Mouse (Mus musculus) brain, adult 2 months (tissue): ENCODE measurements around the gene Bcl2l12.

ENCODE experiments used
- DNase-seq: peaks from one replicate; pipeline ENCODE4 v3.0.0; 2011; ENCODE audit warnings: low read depth, low spot score

Bcl2l12 gene

GRCm38 (mm10) chr7:44986879-44987718 lies 11.4 kb downstream of the Bcl2l12 start:
- no peak for DNase-seq

GRCm38 (mm10) chr7:44986192-44986878 lies 12.2 kb downstream of the Bcl2l12 start, which contains the start of gene Prmt1:
Gene Prmt1, minus strand, starts transcription at chr7:44986568.
- peak; percentile 100 for DNase-seq

DNA sequence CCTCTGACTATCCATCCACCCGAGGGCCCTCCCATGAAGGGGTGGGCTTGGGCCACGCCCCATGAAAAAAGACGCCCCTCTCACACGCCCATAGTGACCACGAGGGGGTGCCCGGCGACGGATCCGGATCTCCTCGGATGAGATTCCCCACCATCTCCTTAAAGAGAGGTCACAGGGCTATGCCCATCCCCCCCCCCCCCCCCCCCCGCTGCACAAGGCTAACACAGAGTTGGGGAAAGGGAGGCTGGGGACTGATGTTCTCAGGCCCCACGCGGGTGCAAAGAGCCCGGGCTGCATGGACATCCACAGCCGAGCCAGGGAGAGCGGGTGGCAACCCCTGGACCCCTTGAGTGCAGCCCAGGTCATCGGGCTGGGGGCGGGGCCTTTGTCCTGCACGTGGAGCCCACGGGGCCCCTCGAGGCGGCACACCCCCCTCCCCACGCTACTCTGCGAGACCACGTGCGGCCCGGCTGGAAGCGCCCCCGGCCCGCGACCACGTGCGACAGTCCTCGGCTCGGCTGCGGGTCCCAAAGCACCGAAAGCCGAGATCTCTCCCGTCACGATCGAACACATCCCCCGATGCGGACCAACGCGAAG lies 12.8 kb downstream of the Bcl2l12 start:
- DNase-seq: peak; percentile 64

- DNase-seq: no peak
Measured at GRCm38 (mm10) chr7:44984833-44985164, 13.7 kb downstream of the Bcl2l12 start.

DNA sequence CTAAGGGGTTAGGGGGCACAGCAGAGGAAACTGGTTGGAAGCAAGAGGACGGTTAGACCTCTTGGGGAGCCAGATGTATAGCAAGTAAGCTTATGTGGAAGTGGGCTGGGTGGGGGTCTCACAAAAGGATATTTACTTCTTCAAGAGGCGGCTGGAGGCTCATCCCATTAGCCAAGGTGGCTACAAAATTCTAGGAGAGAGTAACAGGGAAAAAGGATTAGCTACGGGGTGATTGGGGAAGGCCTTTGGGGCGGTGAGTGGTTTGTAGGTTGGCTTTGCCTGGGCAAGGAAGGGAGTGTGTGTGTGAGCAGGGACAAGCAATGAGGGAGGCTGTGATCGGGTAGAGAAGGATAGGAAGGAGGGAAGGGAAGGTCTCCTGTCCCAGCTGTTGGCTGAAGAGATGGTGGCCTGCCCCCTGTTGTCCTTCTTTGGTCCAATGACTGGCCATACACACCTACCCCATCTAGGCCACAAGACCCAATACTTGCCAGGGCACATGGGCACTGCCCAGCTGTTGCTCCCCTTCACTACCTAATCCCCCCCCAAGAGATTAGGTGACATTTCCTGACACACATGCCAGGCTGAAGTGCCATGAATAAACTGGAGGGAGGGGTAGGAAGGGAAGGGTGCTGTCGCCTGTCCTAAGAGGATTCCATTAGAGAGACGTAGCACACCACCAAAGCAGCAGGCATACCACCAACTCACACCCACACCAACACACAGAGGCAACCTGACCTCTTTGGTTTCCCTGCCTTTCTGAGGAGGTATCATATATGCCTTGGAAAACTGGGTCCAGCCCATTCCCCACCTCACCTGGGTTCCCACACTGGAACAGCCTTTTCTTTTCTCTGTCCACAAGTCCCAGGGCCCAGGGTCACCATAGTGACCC lies 14.3 kb downstream of the Bcl2l12 start:
- no peak for DNase-seq

- peak; percentile 84 for DNase-seq
Measured at GRCm38 (mm10) chr7:44983085-44983484, 15.4 kb downstream of the Bcl2l12 start.

DNA sequence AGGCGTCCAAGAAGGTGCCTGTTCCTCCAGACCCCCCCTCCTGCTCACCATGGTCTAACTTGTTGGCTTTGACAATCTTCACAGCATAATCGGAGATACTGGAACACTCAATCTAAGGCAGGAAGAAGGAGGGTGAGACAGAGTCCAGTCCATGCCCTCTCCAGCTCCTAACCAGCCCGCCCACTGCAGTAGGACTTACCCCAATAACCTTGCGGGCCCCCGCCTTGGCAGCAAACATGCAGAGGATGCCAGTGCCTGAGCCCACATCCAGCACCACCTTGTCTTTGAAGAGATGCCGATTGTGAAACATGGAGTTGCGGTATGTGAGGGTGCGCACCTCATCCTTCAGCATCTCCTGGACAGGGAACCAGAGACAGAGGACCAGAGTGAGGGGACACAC lies 17.0 kb downstream of the Bcl2l12 start:
- DNase-seq: no peak

DNA sequence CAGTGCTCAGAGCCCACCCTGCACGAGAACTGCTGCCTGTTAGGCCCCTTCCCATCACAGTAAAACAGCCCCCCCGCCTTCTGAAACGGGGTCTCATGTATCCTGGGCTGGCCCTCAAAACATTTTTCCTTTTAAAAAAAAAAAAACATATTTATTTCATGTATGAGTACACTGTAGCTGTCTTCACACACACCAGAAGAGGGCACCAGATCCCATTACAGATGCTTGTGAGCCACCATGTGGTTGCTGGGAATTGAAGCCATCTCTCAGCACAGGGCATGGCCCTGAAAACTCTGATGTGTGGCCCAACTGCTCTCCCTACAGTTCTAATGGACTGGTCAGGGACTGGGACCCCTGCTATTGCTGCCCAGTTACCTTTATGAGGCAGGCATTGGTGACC lies 20.2 kb downstream of the Bcl2l12 start:
- no peak for DNase-seq

DNA sequence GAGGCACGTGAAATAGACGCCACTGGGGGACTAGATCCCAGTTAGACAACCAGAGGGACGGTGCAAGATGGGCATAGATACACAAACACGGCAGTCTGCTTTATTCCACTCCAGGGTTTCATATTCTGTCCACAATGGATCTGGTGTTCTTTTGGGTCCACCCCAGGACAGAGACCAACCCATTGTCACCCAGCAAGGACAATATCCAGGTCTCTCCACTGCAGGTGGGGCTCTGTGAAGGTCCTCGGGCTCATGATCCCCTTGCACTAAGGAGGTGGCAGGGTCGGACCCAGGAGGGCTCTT lies 23.4 kb downstream of the Bcl2l12 start:
- no peak for DNase-seq

DNA sequence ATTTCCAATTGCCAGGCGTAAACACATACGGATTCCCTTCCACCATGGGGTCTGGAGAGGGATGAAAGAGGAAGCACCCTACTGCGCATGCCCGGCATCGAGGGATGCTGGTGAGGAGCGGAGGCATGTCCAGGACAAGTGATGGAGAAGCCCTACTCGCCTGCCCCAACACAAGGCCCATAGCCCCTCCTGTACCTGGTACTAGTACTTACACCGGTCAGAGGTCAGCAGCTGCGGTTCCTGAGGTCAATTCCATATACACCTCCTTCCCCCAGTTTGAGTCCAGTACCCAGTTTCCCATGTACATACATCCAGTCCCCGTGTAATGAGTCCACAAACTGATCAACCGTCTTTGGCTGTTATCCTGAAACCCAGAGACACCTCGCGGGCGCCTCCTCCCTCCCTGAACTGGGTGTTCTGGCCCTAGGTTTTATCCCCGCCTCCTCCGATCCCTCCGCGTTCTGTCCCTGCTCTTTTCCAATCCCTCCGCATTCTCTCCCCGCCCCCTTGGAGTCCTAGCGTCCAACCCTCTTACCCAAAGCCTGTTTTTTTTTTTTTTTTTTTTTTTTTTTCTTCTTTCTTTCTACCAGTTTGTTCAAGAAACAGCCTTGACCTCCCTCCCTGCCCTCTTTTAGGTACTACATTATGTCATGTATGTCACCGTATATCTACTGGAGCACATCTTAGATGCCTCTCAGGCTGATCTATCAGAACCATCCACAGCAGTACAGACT lies 24.0 kb downstream of the Bcl2l12 start, which contains the start of gene Cpt1c:
Gene Cpt1c (minus strand): TSS at position 469 of the 734 bp plus-strand sequence.
- DNase-seq: peak; percentile 98

DNA sequence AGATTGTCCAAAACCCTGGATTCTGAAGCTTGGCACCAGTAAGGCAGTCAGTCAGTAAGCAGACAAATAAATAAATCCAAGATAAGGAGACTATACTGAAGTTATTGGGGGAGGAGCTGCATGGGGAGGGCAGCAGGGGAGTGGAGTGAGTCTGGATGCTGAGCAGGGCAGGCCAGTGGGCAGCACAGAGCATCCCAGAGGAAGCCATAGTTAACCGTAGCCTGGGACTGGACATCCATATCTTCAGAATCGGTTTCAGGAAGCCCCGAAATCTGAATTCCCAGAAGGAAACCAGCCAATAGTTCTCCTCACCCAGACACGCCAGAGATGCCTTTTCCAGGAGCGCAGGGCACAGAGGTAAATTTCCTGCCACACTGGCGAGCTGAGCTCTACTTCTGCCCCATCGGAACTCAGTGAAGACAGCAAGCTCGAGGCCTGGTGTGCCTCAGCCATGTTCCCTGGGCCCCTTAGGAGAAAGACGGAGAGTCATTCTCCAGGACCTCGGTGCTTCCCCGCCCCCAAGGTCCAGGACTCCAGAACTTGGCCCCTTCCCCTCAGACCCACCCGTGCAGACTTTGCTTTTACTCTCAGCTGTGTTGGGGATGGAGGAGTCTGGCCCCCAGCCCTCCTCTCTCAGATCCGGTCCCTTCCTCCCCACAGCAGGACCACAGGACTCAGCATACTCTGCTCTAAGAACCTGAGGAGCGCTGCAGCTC lies 24.9 kb downstream of the Bcl2l12 start:
- peak; percentile 47 for DNase-seq

DNA sequence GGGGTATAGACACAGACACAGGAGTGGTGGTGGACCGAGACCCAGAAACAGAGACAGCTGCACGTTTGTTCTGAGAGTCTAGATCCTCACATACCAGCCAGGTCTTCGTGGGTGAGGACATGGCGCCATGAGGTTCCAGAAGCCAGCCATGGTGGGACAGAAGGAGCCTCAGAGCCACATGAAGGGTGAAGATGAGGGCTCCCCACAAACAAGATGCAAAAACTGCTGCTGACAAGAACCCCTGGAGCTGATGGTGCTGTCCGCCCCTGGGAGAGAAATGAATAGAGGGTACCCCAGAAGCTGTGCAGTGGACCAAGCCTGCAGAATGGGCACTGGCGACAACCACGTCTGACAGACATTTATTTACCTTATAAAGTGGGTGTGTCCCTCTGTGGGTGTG lies 27.4 kb downstream of the Bcl2l12 start:
- no peak for DNase-seq

- DNase-seq: peak; percentile 97
Measured at GRCm38 (mm10) chr7:44970231-44970691, 28.3 kb downstream of the Bcl2l12 start.

- DNase-seq: no peak
Measured at GRCm38 (mm10) chr7:44966638-44967037, 31.9 kb downstream of the Bcl2l12 start.

DNA sequence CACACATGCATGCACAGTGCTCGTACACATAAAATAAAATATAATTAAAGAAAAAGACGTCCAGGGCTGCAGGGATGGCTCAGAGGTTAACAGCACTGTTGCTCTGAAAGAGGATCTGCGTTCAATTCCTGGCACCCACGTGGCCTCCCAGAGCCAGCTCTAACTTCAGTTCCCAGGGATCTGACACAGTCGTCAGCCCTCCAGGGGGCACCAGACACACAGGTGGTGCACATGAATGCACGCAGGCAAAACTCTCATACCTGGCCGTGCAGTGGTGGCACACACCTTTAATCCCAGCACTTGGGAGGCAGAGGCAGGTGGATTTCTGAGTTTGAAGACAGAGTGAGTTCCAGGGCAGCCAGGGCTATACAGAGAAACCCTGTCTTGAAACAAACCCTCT lies 32.5 kb downstream of the Bcl2l12 start:
- no peak for DNase-seq

GRCm38 (mm10) chr7:44964990-44965389 lies 33.5 kb downstream of the Bcl2l12 start:
- DNase-seq: no peak

DNA sequence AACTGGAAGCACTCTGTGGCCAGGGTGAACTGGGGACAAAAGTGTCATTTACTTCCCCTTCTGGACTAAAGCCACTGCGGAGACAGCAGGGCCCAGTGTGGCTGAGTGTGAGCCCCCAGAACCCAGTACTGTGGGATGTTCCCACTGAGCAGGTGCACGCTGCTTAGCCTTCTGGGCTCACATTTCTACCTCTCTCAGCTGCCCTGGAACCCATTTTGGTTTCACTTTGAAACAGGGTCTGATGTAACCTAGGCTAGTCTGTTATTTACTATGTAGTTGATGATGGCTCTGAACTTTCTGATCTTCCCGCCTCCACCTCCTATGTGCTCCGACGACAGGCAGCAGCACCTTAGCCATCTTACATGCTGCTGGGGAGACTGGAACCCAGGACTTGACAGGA lies 35.7 kb downstream of the Bcl2l12 start:
- no peak for DNase-seq

DNA sequence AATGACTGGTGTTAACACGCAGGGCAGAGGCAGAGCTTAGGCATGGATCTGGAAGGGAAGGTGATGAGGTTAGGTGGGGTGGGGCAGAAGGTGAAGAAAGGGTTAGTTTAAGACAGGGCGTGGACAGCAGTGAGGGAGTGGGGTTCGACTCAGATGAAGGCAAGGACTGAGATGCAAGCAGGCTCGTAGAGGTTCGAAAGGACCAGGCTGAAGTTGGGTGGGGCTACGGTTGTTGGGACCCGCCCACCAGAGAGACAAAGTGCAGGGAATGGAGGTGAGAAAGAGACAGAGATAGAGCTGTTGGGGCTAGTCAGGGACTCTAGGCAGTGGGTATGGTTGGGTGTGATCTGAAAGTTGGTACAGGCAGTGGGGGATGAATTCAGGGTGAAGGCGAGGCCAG lies 36.2 kb downstream of the Bcl2l12 start:
- no peak for DNase-seq

- DNase-seq: no peak
Measured at GRCm38 (mm10) chr7:44960512-44960910, 38.0 kb downstream of the Bcl2l12 start.

GRCm38 (mm10) chr7:44959874-44960511 lies 38.5 kb downstream of the Bcl2l12 start:
- DNase-seq: no peak
